Mouse (Mus musculus): ENCODE results near the gene Abcf1. TPM values are rescaled to one million over a fixed set of nuclear protein-coding genes. Genes with fewer than 3 reads are reported as not detected.
"Not testable (repeated sequence)": the region's sequence is repeated elsewhere in the genome, so short reads cannot be mapped to it uniquely, and the experiment has no call there.

Abcf1 gene
- polyA plus RNA-seq, 1 experiment from 2014 or later = 58.3 TPM

GRCm38 (mm10) chr17:35972131-35972530 lies 2.6 kb upstream of the Abcf1 start:
- no peak for ATAC-seq (ENCODE audit: insufficient number of reproducible peaks, insufficient read depth, low FRiP score, low read depth)
- no peaks in the 10 kb centered on the region for H3K9me3 ChIP-seq (ENCODE audit: control insufficient read depth, low read length)
- 62% methylated on average over 1 of the region's 1 CpGs for WGBS
- H3K36me3 ChIP-seq (ENCODE audit: control insufficient read depth, insufficient read depth, low read length) = peaks cover 54% of the 10 kb centered on the region
- no peak overlapping the region for H3K4me2 ChIP-seq (ENCODE audit: low read length)
- H3K27me3 ChIP-seq (ENCODE audit: control insufficient read depth, insufficient read depth, low read length) = no peaks in the 10 kb centered on the region
- no peak overlapping the region for H3K9ac ChIP-seq (ENCODE audit: low read length)
- H3K4me1 ChIP-seq (ENCODE audit: control insufficient read depth in 2 of 2, insufficient read depth in 2 of 2, low read length in 2 of 2) = peaks cover 7 to 15% of the 10 kb centered on the region in 2 experiments
- H3K27ac ChIP-seq (replicated peaks in 1 of 2; ENCODE audit: control insufficient read depth in 1 of 2, insufficient read depth in 1 of 2, low read depth in 2 of 2, low read length in 2 of 2) = no peak overlapping the region
- no peak overlapping the region for H3K4me3 ChIP-seq (ENCODE audit: control insufficient read depth in 1 of 2, insufficient read depth in 1 of 2, low read depth in 1 of 2, low read length in 2 of 2)

GRCm38 (mm10) chr17:35967621-35968020 lies 1.9 kb downstream of the Abcf1 start:
- H3K4me2 ChIP-seq (ENCODE audit: low read length) = no peak overlapping the region

GRCm38 (mm10) chr17:35963279-35963678 lies 6.3 kb downstream of the Abcf1 start:
- H3K36me3 ChIP-seq (ENCODE audit: control insufficient read depth, insufficient read depth, low read length) = peaks cover 86% of the 10 kb centered on the region
- H3K4me1 ChIP-seq (ENCODE audit: control insufficient read depth in 2 of 2, insufficient read depth in 2 of 2, low read length in 2 of 2) = peaks cover 2% of the 10 kb centered on the region in 2 experiments; a peak in 3 of 4 replicates
- no peak for ATAC-seq (ENCODE audit: insufficient number of reproducible peaks, insufficient read depth, low FRiP score, low read depth)
- 90% methylated on average over 10 of the region's 10 CpGs for WGBS
- no peak overlapping the region for H3K4me3 ChIP-seq (ENCODE audit: control insufficient read depth in 1 of 2, insufficient read depth in 1 of 2, low read depth in 1 of 2, low read length in 2 of 2)
- H3K9ac ChIP-seq (ENCODE audit: low read length) = no peak overlapping the region
- H3K27me3 ChIP-seq (ENCODE audit: control insufficient read depth, insufficient read depth, low read length) = no peaks in the 10 kb centered on the region
- H3K9me3 ChIP-seq (ENCODE audit: control insufficient read depth, low read length) = no peaks in the 10 kb centered on the region
- no peak overlapping the region for H3K4me2 ChIP-seq (ENCODE audit: low read length)
- H3K27ac ChIP-seq (replicated peaks in 1 of 2; ENCODE audit: control insufficient read depth in 1 of 2, insufficient read depth in 1 of 2, low read depth in 2 of 2, low read length in 2 of 2) = no peak overlapping the region

More at GRCm38 (mm10) chr17:35967621-35968020, 1.9 kb downstream of the Abcf1 start:
- no peak overlapping the region for H3K9ac ChIP-seq (ENCODE audit: low read length)
- no peak overlapping the region for H3K4me3 ChIP-seq (ENCODE audit: control insufficient read depth in 1 of 2, insufficient read depth in 1 of 2, low read depth in 1 of 2, low read length in 2 of 2)
- no peak overlapping the region for H3K27ac ChIP-seq (replicated peaks in 1 of 2; ENCODE audit: control insufficient read depth in 1 of 2, insufficient read depth in 1 of 2, low read depth in 2 of 2, low read length in 2 of 2)
- H3K36me3 ChIP-seq (ENCODE audit: control insufficient read depth, insufficient read depth, low read length) = peaks cover 49% of the 10 kb centered on the region
- WGBS = 85% methylated on average over 2 of the region's 2 CpGs
- peaks cover 7 to 15% of the 10 kb centered on the region in 2 experiments for H3K4me1 ChIP-seq (ENCODE audit: control insufficient read depth in 2 of 2, insufficient read depth in 2 of 2, low read length in 2 of 2)
- H3K9me3 ChIP-seq (ENCODE audit: control insufficient read depth, low read length) = no peaks in the 10 kb centered on the region
- H3K27me3 ChIP-seq (ENCODE audit: control insufficient read depth, insufficient read depth, low read length) = no peaks in the 10 kb centered on the region
- no peak for ATAC-seq (ENCODE audit: insufficient number of reproducible peaks, insufficient read depth, low FRiP score, low read depth)

- 92% methylated on average over 15 of the region's 15 CpGs for WGBS
- no peak overlapping the region for H3K4me2 ChIP-seq (ENCODE audit: low read length)
- no peaks in the 10 kb centered on the region for H3K4me1 ChIP-seq (ENCODE audit: control insufficient read depth in 2 of 2, insufficient read depth in 2 of 2, low read length in 2 of 2)
- H3K4me3 ChIP-seq (ENCODE audit: control insufficient read depth in 1 of 2, insufficient read depth in 1 of 2, low read depth in 1 of 2, low read length in 2 of 2) = no peak overlapping the region
- no peak overlapping the region for H3K9ac ChIP-seq (ENCODE audit: low read length)
- H3K9me3 ChIP-seq (ENCODE audit: control insufficient read depth, low read length) = no peaks in the 10 kb centered on the region
- H3K36me3 ChIP-seq (ENCODE audit: control insufficient read depth, insufficient read depth, low read length) = peaks cover 86% of the 10 kb centered on the region
- H3K27me3 ChIP-seq (ENCODE audit: control insufficient read depth, insufficient read depth, low read length) = no peaks in the 10 kb centered on the region
- no peak overlapping the region for H3K27ac ChIP-seq (replicated peaks in 1 of 2; ENCODE audit: control insufficient read depth in 1 of 2, insufficient read depth in 1 of 2, low read depth in 2 of 2, low read length in 2 of 2)
- ATAC-seq (ENCODE audit: insufficient number of reproducible peaks, insufficient read depth, low FRiP score, low read depth) = no peak
Observed at GRCm38 (mm10) chr17:35958533-35959223, 10.9 kb downstream of the Abcf1 start.

- 73% methylated on average over 8 of the region's 8 CpGs for WGBS
- Histone ChIP-seq H3K4me3 (ENCODE audit: control insufficient read depth in 1 of 2, insufficient read depth in 1 of 2, low read depth in 1 of 2, low read length in 2 of 2) (no peak overlapping the region), H3K36me3 (ENCODE audit: control insufficient read depth, insufficient read depth, low read length) (peaks cover 46% of the 10 kb centered on the region)
Observed at GRCm38 (mm10) chr17:35954665-35955064, 14.9 kb downstream of the Abcf1 start.

GRCm38 (mm10) chr17:35952559-35952958 lies 17.0 kb downstream of the Abcf1 start:
- not testable (repeated sequence) for H3K9ac ChIP-seq (ENCODE audit: low read length); ATAC-seq (ENCODE audit: insufficient number of reproducible peaks, insufficient read depth, low FRiP score, low read depth); H3K9me3 ChIP-seq (ENCODE audit: control insufficient read depth, low read length); H3K27me3 ChIP-seq (ENCODE audit: control insufficient read depth, insufficient read depth, low read length); H3K27ac ChIP-seq (replicated peaks in 1 of 2; ENCODE audit: control insufficient read depth in 1 of 2, insufficient read depth in 1 of 2, low read depth in 2 of 2, low read length in 2 of 2); H3K4me1 ChIP-seq (ENCODE audit: control insufficient read depth in 2 of 2, insufficient read depth in 2 of 2, low read length in 2 of 2); H3K4me2 ChIP-seq (ENCODE audit: low read length); H3K4me3 ChIP-seq (ENCODE audit: control insufficient read depth in 1 of 2, insufficient read depth in 1 of 2, low read depth in 1 of 2, low read length in 2 of 2)
- peaks cover 25% of the 10 kb centered on the region for H3K36me3 ChIP-seq (ENCODE audit: control insufficient read depth, insufficient read depth, low read length)
- 64% methylated on average over 2 of the region's 3 CpGs for WGBS

More at GRCm38 (mm10) chr17:35954665-35955064, 14.9 kb downstream of the Abcf1 start:
- no peak overlapping the region for H3K9ac ChIP-seq (ENCODE audit: low read length)
- no peak overlapping the region for H3K4me2 ChIP-seq (ENCODE audit: low read length)
- H3K27ac ChIP-seq (replicated peaks in 1 of 2; ENCODE audit: control insufficient read depth in 1 of 2, insufficient read depth in 1 of 2, low read depth in 2 of 2, low read length in 2 of 2) = no peak overlapping the region
- no peaks in the 10 kb centered on the region for H3K9me3 ChIP-seq (ENCODE audit: control insufficient read depth, low read length)
- ATAC-seq (ENCODE audit: insufficient number of reproducible peaks, insufficient read depth, low FRiP score, low read depth) = no peak
- no peaks in the 10 kb centered on the region for H3K27me3 ChIP-seq (ENCODE audit: control insufficient read depth, insufficient read depth, low read length)
- no peaks in the 10 kb centered on the region for H3K4me1 ChIP-seq (ENCODE audit: control insufficient read depth in 2 of 2, insufficient read depth in 2 of 2, low read length in 2 of 2)

- not testable (repeated sequence) for H3K4me3 ChIP-seq (ENCODE audit: control insufficient read depth in 1 of 2, insufficient read depth in 1 of 2, low read depth in 1 of 2, low read length in 2 of 2); H3K9ac ChIP-seq (ENCODE audit: low read length); H3K36me3 ChIP-seq (ENCODE audit: control insufficient read depth, insufficient read depth, low read length); H3K4me2 ChIP-seq (ENCODE audit: low read length); H3K9me3 ChIP-seq (ENCODE audit: control insufficient read depth, low read length); ATAC-seq (ENCODE audit: insufficient number of reproducible peaks, insufficient read depth, low FRiP score, low read depth); H3K4me1 ChIP-seq (ENCODE audit: control insufficient read depth in 2 of 2, insufficient read depth in 2 of 2, low read length in 2 of 2); H3K27ac ChIP-seq (replicated peaks in 1 of 2; ENCODE audit: control insufficient read depth in 1 of 2, insufficient read depth in 1 of 2, low read depth in 2 of 2, low read length in 2 of 2); H3K27me3 ChIP-seq (ENCODE audit: control insufficient read depth, insufficient read depth, low read length)
Observed at GRCm38 (mm10) chr17:35950946-35951345, 18.6 kb downstream of the Abcf1 start.

- Histone ChIP-seq H3K36me3 (ENCODE audit: control insufficient read depth, insufficient read depth, low read length) (no peaks in the 10 kb centered on the region), H3K9ac (ENCODE audit: low read length) (no peak overlapping the region)
- 50% methylated on average over 1 of the region's 1 CpGs for WGBS
Observed at GRCm38 (mm10) chr17:35939941-35940340, 29.6 kb downstream of the Abcf1 start.

More at GRCm38 (mm10) chr17:35939941-35940340, 29.6 kb downstream of the Abcf1 start:
- ATAC-seq (ENCODE audit: insufficient number of reproducible peaks, insufficient read depth, low FRiP score, low read depth) = no peak
- 0 out of 2 replicates have a peak, but pooled peaks cover 2% of the 10 kb centered on the region for H3K9me3 ChIP-seq (ENCODE audit: control insufficient read depth, low read length)
- H3K4me1 ChIP-seq (ENCODE audit: control insufficient read depth in 2 of 2, insufficient read depth in 2 of 2, low read length in 2 of 2) = no peaks in the 10 kb centered on the region
- H3K4me2 ChIP-seq (ENCODE audit: low read length) = no peak overlapping the region
- H3K27ac ChIP-seq (replicated peaks in 1 of 2; ENCODE audit: control insufficient read depth in 1 of 2, insufficient read depth in 1 of 2, low read depth in 2 of 2, low read length in 2 of 2) = no peak overlapping the region
- no peaks in the 10 kb centered on the region for H3K27me3 ChIP-seq (ENCODE audit: control insufficient read depth, insufficient read depth, low read length)
- H3K4me3 ChIP-seq (ENCODE audit: control insufficient read depth in 1 of 2, insufficient read depth in 1 of 2, low read depth in 1 of 2, low read length in 2 of 2) = no peak overlapping the region
